Mouse (Mus musculus): Measurements from ENCODE around the gene Bsn.

DNA sequence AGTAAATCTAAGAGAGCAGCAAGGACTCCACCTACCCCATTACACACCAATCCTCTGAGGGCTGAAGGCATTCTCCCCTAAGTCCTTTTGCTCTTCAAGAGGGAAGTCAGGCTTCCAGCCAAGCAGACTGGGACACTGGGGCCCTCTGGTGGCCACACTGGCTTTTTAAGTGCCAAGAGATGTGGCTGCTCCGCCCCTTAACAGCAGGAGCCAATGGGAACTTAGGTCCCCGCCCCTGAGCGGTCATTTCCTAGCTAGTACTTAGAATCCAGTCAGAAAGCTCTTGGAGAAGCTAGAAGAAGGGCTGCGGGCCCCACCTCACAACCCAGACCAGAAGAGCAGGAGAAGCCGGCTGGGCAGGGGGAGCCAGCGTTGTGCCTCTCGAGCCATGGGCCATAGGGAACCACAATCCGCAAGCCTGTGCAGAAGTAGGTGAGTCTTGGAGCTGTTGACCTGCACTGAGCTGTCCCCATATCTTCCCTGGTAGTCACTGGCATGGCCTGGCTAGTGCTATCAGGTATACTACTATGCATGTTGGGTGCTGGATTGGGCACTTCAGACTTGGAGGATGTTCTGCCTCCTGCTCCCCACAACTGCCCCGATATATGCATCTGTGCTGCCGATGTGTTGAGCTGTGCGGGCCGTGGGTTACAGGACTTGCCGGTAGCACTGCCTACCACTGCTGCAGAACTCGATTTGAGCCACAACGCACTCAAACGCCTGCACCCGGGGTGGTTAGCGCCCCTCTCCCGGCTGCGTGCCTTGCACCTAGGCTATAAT, 137.1 kb downstream of the Bsn start, which contains the start of gene Amigo3:
- TF ChIP-seq CTCF (IDR thresholded peaks at IDR 0.05; ENCODE audit: extremely low read depth, insufficient read length, insufficient replicate concordance, low read depth, low read length) (peak; percentile 95), POLR2A (IDR thresholded peaks at IDR 0.05; ENCODE audit: low read depth, low read length) (peak; percentile 35; the same call in 1 of the 2 replicates)

Measured in small intestine, adult 2 months (tissue).